Mouse (Mus musculus) heart, adult 2 months (tissue): Measurements from ENCODE around the gene Tspan9.

Source experiments
- CTCF ChIP-seq: fragments of 200-600 bp; IDR thresholded peaks from 2 replicates; pipeline ENCODE4 v1.8.1; 2022; ENCODE audit warnings: antibody characterized with exemption, mild to moderate bottlenecking, moderate library complexity
- POLR2A ChIP-seq: fragments of 200-500 bp; IDR thresholded peaks from 2 replicates; pipeline ENCODE4 v1.6.1; 2011; ENCODE audit warnings: mild to moderate bottlenecking, low read depth, low read length, control low read depth; ENCODE audit not compliant: insufficient read depth

- no peak for TF ChIP-seq CTCF
- TF ChIP-seq POLR2A: no peak
These were observed 80.6 kb downstream of the Tspan9 start for GRCm38 (mm10) chr6:128062784-128063183.
